Mouse (Mus musculus): ENCODE results near the gene Nprl2. TPM values are rescaled to one million over a fixed set of nuclear protein-coding genes. Genes with fewer than 3 reads are reported as not detected.

The Nprl2 gene
- total RNA-seq, 4 experiments from 2014 or later: 39.4 to 46.9 (median 44.5) TPM

Other genes starting within 250 kb of the Nprl2 start
- gene Cish, start 246.2 kb upstream of the Nprl2 start, total RNA-seq (2022): 1 to 10 TPM; 2.1 to 6.1 (median 2.9) TPM
- gene Hemk1, start 203.9 kb upstream of the Nprl2 start, total RNA-seq (2022): 10 to 100 TPM; 15.6 to 20.6 (median 18.5) TPM
- 1 to 10 TPM; 2.4 to 4.0 (median 3.4) TPM for gene 6430571L13Rik, start 201.6 kb upstream of the Nprl2 start, total RNA-seq (2022)
- 10 to 100 TPM; 14.6 to 21.0 (median 17.0) TPM for gene Cacna2d2, start 142.6 kb upstream of the Nprl2 start, total RNA-seq (2022)
- gene Tmem115, start 8.3 kb upstream of the Nprl2 start, total RNA-seq (2022): 10 to 100 TPM; 33.1 to 40.3 (median 36.2) TPM
- 10 to 100 TPM; 14.7 to 18.5 (median 16.5) TPM for gene Cyb561d2, start within 50 bp of the Nprl2 start, total RNA-seq (2022)
- gene Zmynd10, start 5.1 kb downstream of the Nprl2 start, total RNA-seq (2022): 1 to 10 TPM; 4.5 to 7.8 (median 6.3) TPM
- 10 to 100 TPM; 17.3 to 22.5 (median 19.0) TPM for gene Rassf1, start 9.3 kb downstream of the Nprl2 start, total RNA-seq (2022)
- 10 to 100 TPM; 73.2 to 83.4 (median 76.0) TPM for gene Tusc2, start 21.0 kb downstream of the Nprl2 start, total RNA-seq (2022)
- gene Hyal2, start 25.7 kb downstream of the Nprl2 start, total RNA-seq (2022): 10 to 100 TPM; 12.9 to 16.6 (median 16.4) TPM
- 1 to 10 TPM; 7.6 to 9.7 (median 8.4) TPM for gene Hyal1, start 34.7 kb downstream of the Nprl2 start, total RNA-seq (2022)
- 10 to 100 TPM; 11.8 to 18.4 (median 15.4) TPM for gene Naa80, start 36.7 kb downstream of the Nprl2 start, total RNA-seq (2022)
- 1 to 10 TPM; 1.7 to 2.4 (median 1.9) TPM for gene Hyal3, start 38.6 kb downstream of the Nprl2 start, total RNA-seq (2022)
- gene Ifrd2, start 45.4 kb downstream of the Nprl2 start, total RNA-seq (2022): 10 to 100 TPM; 12.4 to 15.4 (median 14.0) TPM
- gene Sema3b, start 67.0 kb downstream of the Nprl2 start, total RNA-seq (2022): 1 to 10 TPM; 2.9 to 5.0 (median 4.4) TPM
- gene Gnai2, start 93.1 kb downstream of the Nprl2 start, total RNA-seq (2022): 100 to 1,000 TPM; 218 to 272 (median 249) TPM
- gene Slc38a3, start 127.3 kb downstream of the Nprl2 start, total RNA-seq (2022): 10 to 100 TPM; 61.3 to 74.3 (median 69.2) TPM
- under 1 TPM; 0.14 to 0.43 (median 0.27) TPM for gene Gnat1, start 137.5 kb downstream of the Nprl2 start, total RNA-seq (2022)
- gene Sema3f, start 168.2 kb downstream of the Nprl2 start, total RNA-seq (2022): 1 to 10 TPM; 5.4 to 9.3 (median 6.5) TPM
- 100 to 1,000 TPM; 136 to 170 (median 155) TPM for gene Rbm5, start 228.8 kb downstream of the Nprl2 start, total RNA-seq (2022)